Mouse (Mus musculus) heart, adult 8-10 months (tissue): Measurements from ENCODE around the gene Gm7971. TPM values are rescaled to one million over a fixed set of nuclear protein-coding genes. Genes with fewer than 3 reads are reported as not detected.
"Not testable (repeated sequence)": the region's sequence is repeated elsewhere in the genome, so short reads cannot be mapped to it uniquely, and the experiment has no call there.

Source experiments
- DNase-seq: peaks from one replicate; pipeline ENCODE4 v3.0.0; 2022; ENCODE audit warnings: low spot score
- total RNA-seq, 4 experiments: library from RNA; stranded (reverse); gene quantifications; 2 replicates each; pipeline ENCODE4 v1.2.4; 2022

Gene Gm7971
- total RNA-seq = not detected

DNA sequence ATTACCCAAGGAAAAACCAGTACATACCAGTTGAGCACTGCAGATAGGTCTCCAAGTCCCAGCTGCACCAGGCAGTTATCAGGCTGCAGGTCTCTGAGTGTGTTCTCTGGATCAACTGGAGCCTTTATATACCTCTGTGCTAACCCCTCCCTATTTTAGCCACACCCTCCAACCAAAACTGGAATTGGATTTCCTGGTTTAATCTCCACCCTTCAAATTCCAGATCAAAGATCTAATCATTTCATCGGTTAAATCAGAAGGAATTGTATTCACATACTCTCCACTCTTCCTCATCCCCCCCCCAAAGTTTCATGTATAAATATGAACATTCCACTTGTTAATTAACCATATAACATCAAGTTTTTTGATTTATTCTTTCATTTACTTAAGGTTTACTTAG, at the start of gene Gm7971:
Gene Gm7971, minus strand, starts transcription at position 101 of the 400 bp plus-strand sequence.
- not testable (repeated sequence) for DNase-seq

Other genes starting within 250 kb of the Gm7971 start
- gene D5Ertd577e, start 138.1 kb downstream of the Gm7971 start, total RNA-seq = not detected
- gene Gm3286, start 84.1 kb downstream of the Gm7971 start, total RNA-seq = not detected
- not detected for gene Gm7978, start 141.3 kb upstream of the Gm7971 start, total RNA-seq
- not detected for gene Gm7982, start 147.1 kb upstream of the Gm7971 start, total RNA-seq
- gene E330014E10Rik, start 181.1 kb upstream of the Gm7971 start, total RNA-seq = not detected